Mouse (Mus musculus) heart, embryonic 11.5 days (tissue): Measurements from ENCODE around the gene Cdk2ap2. TPM values are rescaled to one million over a fixed set of nuclear protein-coding genes. Genes with fewer than 3 reads are reported as not detected.

Source experiments
- ATAC-seq: fragments of 200-750 bp; cut with Nextera tagmentation; replicated peaks from 2 replicates; pipeline ENCODE4 v1.8.0; 2017; ENCODE audit warnings: moderate library complexity; ENCODE audit not compliant: insufficient number of reproducible peaks, low FRiP score, low TSS enrichment
- H3K27ac ChIP-seq: fragments of 300-500 bp; sonication (generic); 2 replicates; pipeline ENCODE4 v1.5.1; 2014; ENCODE audit warnings: mild to moderate bottlenecking, low read depth, low read length
- H3K27me3 ChIP-seq: fragments of 300-500 bp; sonication (generic); 2 replicates; pipeline ENCODE4 v1.6.1; 2014; ENCODE audit warnings: mild to moderate bottlenecking, low read length, mixed read lengths; ENCODE audit not compliant: control insufficient read depth, insufficient read depth
- H3K36me3 ChIP-seq: fragments of 300-500 bp; sonication (generic); 2 replicates; pipeline ENCODE4 v1.6.1; 2014; ENCODE audit warnings: mild to moderate bottlenecking, low read length, moderate library complexity, mixed read lengths; ENCODE audit not compliant: control insufficient read depth, insufficient read depth
- H3K4me1 ChIP-seq: fragments of 300-500 bp; sonication (generic); 2 replicates; pipeline ENCODE4 v1.6.1; 2014; ENCODE audit warnings: low read length; ENCODE audit not compliant: control insufficient read depth, insufficient read depth
- H3K4me2 ChIP-seq: fragments of 300-500 bp; sonication (generic); 2 replicates; pipeline ENCODE4 v1.6.1; 2014; ENCODE audit warnings: mild to moderate bottlenecking, moderate library complexity
- H3K4me3 ChIP-seq: fragments of 300-500 bp; sonication (generic); 2 replicates; pipeline ENCODE4 v1.5.1; 2014; ENCODE audit warnings: low read depth, low read length
- H3K9ac ChIP-seq: fragments of 300-500 bp; sonication (generic); 2 replicates; pipeline ENCODE4 v1.6.1; 2014; ENCODE audit warnings: mild to moderate bottlenecking, low read depth, low read length, moderate library complexity
- H3K9me3 ChIP-seq: fragments of 300-500 bp; sonication (generic); replicated peaks from 2 replicates; pipeline ENCODE4 v1.6.1; 2016; ENCODE audit warnings: low read length; ENCODE audit not compliant: control insufficient read depth
- WGBS: fragments of 180-500 bp; shearing (Covaris S2); extraction: QIAGEN DNeasy Blood & Tissue Kit; methylation state at CpG from one replicate; pipeline ENCODE4 v1.1.7; 2014; ENCODE audit not compliant: insufficient replicate concordance; 5-methylcytosine and 5-hydroxymethylcytosine counted together
- polyA plus RNA-seq: library from polyadenylated mRNA; unstranded; fragments of >200 nt; fragmentation: Nextera tagmentation; extraction: Ambion mirVana; gene quantifications from 2 replicates; pipeline ENCODE4 v1.2.1, GENCODE M21; 2014

Cdk2ap2 gene
- polyA plus RNA-seq, 1 experiment from 2014 or later = 63.4 TPM

DNA sequence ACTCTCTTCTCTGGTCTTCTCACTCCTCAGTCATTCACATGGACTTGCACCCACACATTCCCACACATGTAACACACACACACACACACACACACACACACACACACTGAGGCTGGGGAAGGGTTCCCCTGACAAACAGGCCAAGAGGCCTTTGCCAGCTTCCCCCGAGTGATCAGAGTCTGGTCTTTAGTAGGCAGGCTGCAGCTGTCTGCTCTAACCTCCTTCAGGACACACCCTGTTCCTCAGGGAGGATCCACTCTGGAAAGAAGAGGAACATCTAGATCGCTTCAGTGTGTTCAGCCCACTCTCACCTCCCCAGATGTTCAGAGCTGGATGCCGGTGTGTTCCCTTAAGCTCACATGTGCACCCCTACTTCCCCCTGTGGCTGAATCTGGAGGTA lies 2.6 kb upstream of the Cdk2ap2 start:
- no peak overlapping the region for H3K4me2 ChIP-seq
- no peak overlapping the region for H3K9ac ChIP-seq
- H3K27ac ChIP-seq = no peak overlapping the region
- no peaks in the 10 kb centered on the region; the same call in 1 of the 2 replicates for H3K27me3 ChIP-seq
- no peak for ATAC-seq
- no peaks in the 10 kb centered on the region for H3K9me3 ChIP-seq
- no peak overlapping the region for H3K4me3 ChIP-seq
- peaks cover 19% of the 10 kb centered on the region for H3K4me1 ChIP-seq
- H3K36me3 ChIP-seq = no peaks in the 10 kb centered on the region
- WGBS = 83% methylated on average over 3 of the region's 3 CpGs

DNA sequence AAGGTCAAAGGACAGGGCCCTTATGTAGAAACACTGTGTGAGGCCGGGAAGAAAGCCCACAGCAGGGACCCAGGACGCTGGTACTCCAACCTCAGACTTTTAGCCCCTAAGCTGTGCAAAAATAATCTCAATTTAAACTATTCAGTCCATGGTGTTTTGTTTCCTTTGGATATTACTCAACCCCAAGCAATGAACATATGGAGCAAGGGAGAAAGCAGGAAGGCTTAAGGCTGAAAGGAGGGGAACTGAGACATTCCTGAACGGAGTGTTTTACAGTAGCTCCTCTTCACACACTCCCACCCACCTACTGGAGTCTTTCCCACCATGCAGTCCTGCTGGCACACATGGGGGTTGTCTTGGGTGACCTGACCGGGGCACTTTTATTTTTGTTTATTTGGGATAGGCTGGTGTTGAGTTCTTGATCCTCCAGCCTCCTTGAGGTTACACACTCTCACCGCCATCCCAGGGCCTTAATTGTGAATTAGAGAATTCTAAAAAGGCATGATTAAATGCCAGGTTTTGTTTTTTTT lies 2.1 kb upstream of the Cdk2ap2 start:
- H3K9ac ChIP-seq = no peak overlapping the region
- ATAC-seq = no peak
- no peaks in the 10 kb centered on the region for H3K9me3 ChIP-seq
- H3K4me1 ChIP-seq = peaks cover 24% of the 10 kb centered on the region
- 71% methylated on average over 5 of the region's 5 CpGs for WGBS
- peaks cover 4% of the 10 kb centered on the region for H3K27me3 ChIP-seq
- H3K4me2 ChIP-seq = no peak overlapping the region
- H3K36me3 ChIP-seq = no peaks in the 10 kb centered on the region
- H3K4me3 ChIP-seq = no peak overlapping the region
- H3K27ac ChIP-seq = no peak overlapping the region

DNA sequence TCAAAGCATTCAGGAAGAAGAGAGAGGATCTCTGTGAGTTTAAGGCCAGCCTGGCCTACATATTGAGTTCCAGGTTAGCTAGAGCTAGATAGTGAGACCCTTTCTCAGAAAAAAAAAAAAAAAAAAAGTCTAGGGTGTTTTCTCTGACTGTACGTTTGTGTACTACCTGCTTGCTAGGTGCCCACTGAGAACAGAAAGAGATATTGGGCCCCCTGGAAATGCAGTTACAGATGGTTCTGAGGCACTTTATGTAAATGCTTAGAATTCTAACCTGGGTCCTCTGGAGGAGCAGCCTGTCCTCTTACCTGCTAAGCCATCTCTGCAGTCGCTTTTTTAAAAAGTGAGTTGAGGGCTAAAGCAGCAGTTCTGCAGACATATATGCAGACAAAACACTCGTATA lies 1.2 kb upstream of the Cdk2ap2 start:
- no peaks in the 10 kb centered on the region for H3K36me3 ChIP-seq
- H3K27me3 ChIP-seq = peaks cover 10% of the 10 kb centered on the region
- H3K9me3 ChIP-seq = no peaks in the 10 kb centered on the region
- ATAC-seq = no peak
- no peak overlapping the region for H3K4me3 ChIP-seq
- H3K27ac ChIP-seq = no peak overlapping the region
- no peak overlapping the region for H3K9ac ChIP-seq
- H3K4me2 ChIP-seq = no peak overlapping the region
- WGBS = 59% methylated on average over 3 of the region's 3 CpGs
- peaks cover 27% of the 10 kb centered on the region for H3K4me1 ChIP-seq

DNA sequence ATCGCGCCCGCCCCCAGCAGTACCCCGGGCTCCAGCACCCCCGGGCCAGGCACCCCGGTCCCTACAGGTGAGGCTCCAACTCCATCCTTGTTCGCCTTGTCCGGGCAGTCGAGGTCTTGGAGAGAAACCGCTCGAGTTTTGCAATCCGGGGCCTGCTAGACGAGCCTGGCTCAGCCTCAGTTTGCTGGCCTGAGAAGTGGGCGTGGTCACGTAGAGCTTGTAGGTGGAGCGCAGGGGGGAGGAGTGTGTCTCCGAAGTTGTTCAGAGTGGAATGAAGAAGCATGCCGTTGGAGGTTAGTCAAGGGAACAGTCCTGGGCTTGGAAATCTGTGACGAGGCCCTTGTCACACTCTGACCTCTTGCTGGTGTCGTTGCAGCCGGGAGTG lies 451 bp downstream of the Cdk2ap2 start:
- Histone ChIP-seq H3K9ac (peak overlapping the region; percentile 73), H3K4me3 (peak overlapping the region; percentile 70), H3K27me3 (peaks cover 25% of the 10 kb centered on the region), H3K9me3 (no peaks in the 10 kb centered on the region), H3K4me2 (peak overlapping the region; percentile 76), H3K27ac (peak overlapping the region; percentile 84), H3K36me3 (no peaks in the 10 kb centered on the region), H3K4me1 (peaks cover 30% of the 10 kb centered on the region)
- WGBS = under 1% methylated on average over 21 of the region's 21 CpGs
- peak; percentile 60 for ATAC-seq

DNA sequence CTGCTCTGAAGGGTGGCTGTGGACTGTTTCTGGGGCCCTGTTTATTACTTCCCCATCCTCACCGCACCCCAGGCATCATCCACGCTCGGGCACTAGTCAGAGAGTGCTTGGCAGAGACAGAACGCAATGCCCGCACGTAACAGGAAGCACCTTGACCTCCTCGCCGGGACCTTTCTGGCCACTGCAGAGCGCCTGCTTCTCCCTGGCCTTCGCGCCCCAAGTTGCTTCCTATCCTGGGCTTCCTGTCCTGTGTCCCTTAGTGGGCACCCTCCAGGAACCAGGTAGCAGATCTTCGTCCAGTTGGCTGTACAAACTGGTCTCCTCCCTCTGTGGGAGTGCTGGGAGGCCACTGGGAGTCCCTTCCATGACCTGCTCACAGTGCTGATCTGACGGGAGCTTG lies 1.4 kb downstream of the Cdk2ap2 start:
- H3K4me1 ChIP-seq = peaks cover 30% of the 10 kb centered on the region
- ATAC-seq = no peak
- no peak overlapping the region for H3K9ac ChIP-seq
- no peak overlapping the region for H3K4me3 ChIP-seq
- H3K27me3 ChIP-seq = peaks cover 33% of the 10 kb centered on the region
- H3K9me3 ChIP-seq = no peaks in the 10 kb centered on the region
- H3K27ac ChIP-seq = no peak overlapping the region
- no peaks in the 10 kb centered on the region for H3K36me3 ChIP-seq
- 88% methylated on average over 13 of the region's 13 CpGs for WGBS
- H3K4me2 ChIP-seq = no peak overlapping the region

DNA sequence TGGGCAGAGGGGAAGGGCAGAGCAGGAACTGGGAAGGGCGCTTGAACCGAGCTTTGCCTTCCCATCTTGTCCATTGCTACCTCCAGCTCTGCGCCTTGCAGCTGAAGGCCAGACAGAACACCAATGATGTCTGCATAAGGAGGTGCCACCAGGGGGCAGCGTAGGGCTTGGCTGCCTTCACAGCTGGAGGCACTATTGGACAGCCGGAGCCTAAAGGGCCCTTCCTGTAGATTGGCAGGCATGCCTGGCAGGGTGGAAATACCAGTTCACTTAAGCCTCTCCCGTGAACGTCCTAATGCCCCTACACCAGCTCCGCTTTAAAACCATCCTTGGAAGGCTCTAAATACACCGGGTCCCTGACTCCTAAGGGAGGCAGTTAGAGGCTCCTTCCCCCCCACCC lies 2.1 kb downstream of the Cdk2ap2 start:
- Histone ChIP-seq H3K4me2 (peak overlapping the region; percentile 92), H3K4me1 (peaks cover 30% of the 10 kb centered on the region), H3K4me3 (no peak overlapping the region), H3K9ac (no peak overlapping the region), H3K27me3 (peaks cover 34% of the 10 kb centered on the region), H3K36me3 (no peaks in the 10 kb centered on the region), H3K9me3 (no peaks in the 10 kb centered on the region), H3K27ac (no peak overlapping the region)
- no peak for ATAC-seq
- WGBS = 11% methylated on average over 9 of the region's 9 CpGs

DNA sequence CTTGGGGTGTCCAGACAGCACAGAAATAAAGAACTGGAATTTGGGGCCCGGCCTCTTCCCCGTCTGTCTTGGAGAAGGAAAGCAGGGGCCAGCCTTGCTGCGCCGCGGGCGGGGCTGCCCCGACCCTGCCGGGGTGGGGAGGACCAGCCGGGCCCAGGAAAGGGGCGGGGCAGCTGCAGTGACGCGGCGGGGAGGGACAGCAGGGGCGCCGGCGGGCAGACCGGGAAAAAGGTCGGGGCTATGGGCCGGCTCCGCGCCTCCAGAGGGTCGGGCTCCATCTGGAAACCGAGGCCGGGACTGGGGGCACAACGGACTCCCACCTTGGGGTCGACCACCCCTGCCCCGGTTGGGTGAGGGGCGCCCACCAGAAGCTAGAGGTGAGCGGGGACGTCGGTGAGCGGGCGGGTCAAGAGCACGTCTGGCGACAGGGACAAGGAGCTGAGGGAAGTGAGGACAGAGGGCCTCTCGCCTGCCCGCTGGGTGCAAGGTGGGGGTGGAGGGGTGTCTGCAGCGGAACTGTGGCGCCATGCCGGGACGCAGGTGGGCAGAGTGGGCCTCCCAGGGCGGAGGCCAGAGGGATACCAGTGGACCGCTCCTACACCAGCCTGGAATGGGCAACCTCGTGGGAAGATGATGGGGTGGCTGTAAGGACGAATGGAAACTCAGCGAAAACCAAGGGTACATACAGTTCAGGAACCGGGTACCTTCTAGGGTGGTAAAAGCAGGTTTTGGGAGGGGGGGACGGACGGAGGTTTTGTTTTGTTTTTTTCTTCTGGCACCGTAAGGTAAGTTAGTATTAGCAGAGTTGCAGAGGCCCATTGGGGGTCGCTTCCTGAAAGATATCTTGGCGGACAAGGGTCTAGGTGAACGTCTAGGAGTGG lies 3.1 kb downstream of the Cdk2ap2 start, which contains the start of gene Pitpnm1:
Pitpnm1 (plus strand) TSS at position 162 of the 881 bp plus-strand sequence.
- Histone ChIP-seq H3K4me1 (peaks cover 30% of the 10 kb centered on the region), H3K9me3 (no peaks in the 10 kb centered on the region), H3K4me3 (peak within 1 kb of the TSS; percentile 52), H3K27ac (no peak within 1 kb of the TSS), H3K9ac (peak within 1 kb of the TSS; percentile 70), H3K27me3 (peaks cover 34% of the 10 kb centered on the region), H3K4me2 (peak within 1 kb of the TSS; percentile 92), H3K36me3 (no peaks in the 10 kb centered on the region)
- peak; percentile 27; the same call in 1 of the 2 replicates for ATAC-seq
- WGBS = under 1% methylated on average over 53 of the region's 53 CpGs

DNA sequence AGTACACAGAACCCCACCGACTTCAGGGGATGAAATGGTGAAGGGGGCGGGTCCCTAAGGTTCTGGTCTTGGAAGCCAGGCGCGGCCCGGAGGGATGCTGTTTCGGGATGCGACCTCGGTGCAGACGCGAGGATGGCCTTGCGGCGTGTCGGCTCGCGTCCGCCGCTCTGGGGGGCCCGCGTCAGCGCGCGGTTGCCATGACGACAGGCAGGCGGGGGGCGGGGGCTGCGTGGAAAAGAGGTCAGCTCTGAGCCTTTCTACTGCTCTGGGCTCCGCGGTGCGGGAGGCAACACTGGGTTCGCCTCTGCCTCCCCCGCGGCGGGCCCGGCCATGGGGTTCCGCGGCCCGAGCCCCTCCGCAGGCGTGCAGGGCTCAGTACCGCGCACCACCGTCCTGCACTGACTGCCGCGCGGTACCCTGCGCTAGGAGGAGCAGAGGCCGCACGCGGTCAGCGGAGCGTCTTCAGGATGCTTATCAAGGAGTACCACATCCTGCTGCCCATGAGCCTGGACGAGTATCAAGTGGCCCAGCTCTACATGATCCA lies 3.8 kb downstream of the Cdk2ap2 start:
- no peak for ATAC-seq
- Histone ChIP-seq H3K27me3 (peaks cover 34% of the 10 kb centered on the region), H3K4me1 (peaks cover 30% of the 10 kb centered on the region), H3K9me3 (no peaks in the 10 kb centered on the region), H3K9ac (peak overlapping the region; percentile 70), H3K4me3 (peak overlapping the region; percentile 52), H3K36me3 (no peaks in the 10 kb centered on the region), H3K4me2 (peak overlapping the region; percentile 92), H3K27ac (no peak overlapping the region)
- WGBS = 1% methylated on average over 52 of the region's 52 CpGs
